Mouse (Mus musculus): ENCODE results near the gene Tbpl1. TPM values are rescaled to one million over a fixed set of nuclear protein-coding genes. Genes with fewer than 3 reads are reported as not detected.

Tbpl1 gene
- polyA plus RNA-seq, 1 experiment = 14.3 TPM

DNA sequence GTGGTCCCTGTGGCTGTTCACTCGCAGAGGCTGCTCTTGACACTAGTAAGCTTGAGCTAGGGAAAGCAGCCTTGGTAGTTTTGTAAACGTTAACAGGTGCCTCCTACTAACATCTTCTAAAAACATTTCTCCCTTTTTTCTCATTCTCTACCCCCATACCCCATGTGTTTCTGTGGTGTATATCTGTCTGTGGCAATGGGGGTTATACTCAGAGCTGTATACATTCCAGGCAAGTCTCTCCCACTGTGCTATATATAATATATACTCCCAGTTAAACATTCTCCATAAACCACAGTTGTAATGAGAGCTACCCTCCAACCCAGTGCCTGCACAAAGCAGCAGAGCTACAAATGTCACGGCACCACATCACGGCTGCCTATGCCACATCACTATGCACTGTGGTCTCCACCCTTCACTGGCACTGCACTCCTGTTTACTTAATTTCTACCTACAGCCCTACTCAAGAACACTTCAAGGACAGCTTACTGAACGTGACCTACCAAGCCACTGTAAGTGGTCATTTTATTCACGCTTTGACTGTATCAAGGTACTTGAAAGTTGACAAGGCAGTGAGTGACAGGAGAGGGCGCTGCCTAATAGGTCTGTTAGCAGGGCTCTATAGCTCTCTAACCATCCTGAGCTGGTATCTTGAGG is 23.4 kb downstream of the Tbpl1 start:
- 65% methylated on average over 7 of the region's 7 CpGs for WGBS
- H3K36me3 ChIP-seq (ENCODE audit: control insufficient read depth, insufficient read depth, low read length) = peaks cover 2% of the 10 kb centered on the region; the same call in 1 of the 2 replicates
- TF ChIP-seq POLR2A (IDR thresholded peaks at IDR 0.05; ENCODE audit: low read depth, low read length) (no peak), CTCF (conservative IDR thresholded peaks at IDR 0.05; ENCODE audit: insufficient read depth, insufficient read length, low read depth, low read length) (no peak)

DNA sequence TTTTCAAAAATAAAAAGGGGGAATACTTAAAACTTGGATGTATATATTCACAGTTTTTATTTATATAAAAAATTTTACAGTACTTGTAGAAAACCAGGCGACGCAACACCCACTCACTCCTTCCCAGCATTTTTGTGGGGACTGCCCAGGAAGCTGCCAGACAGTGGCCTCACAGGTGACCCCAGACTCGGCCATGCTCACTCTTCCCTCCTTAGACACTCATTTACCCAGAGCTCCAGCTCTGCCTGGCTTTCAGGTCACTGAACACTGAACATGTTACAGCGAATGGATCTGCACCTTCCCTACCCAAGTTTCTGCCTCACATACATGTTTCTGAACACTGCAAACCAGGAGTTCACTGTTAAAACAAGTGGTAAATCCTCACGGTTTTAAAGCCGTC is 27.9 kb downstream of the Tbpl1 start:
- TF ChIP-seq POLR2A (IDR thresholded peaks at IDR 0.05; ENCODE audit: low read depth, low read length) (no peak), CTCF (conservative IDR thresholded peaks at IDR 0.05; ENCODE audit: insufficient read depth, insufficient read length, low read depth, low read length) (no peak)
- Histone ChIP-seq H3K27me3 (replicated peaks; ENCODE audit: control insufficient read depth, insufficient read depth, low read length) (no peaks in the 10 kb centered on the region), H3K4me1 (ENCODE audit: control insufficient read depth, insufficient read depth, low read length) (peaks cover 25% of the 10 kb centered on the region), H3K27ac (ENCODE audit: insufficient read depth, low read depth, low read length) (no peak overlapping the region), H3K36me3 (ENCODE audit: control insufficient read depth, insufficient read depth, low read length) (no peaks in the 10 kb centered on the region; the same call in 1 of the 2 replicates), H3K4me3 (ENCODE audit: insufficient read depth, low read depth, low read length) (no peak overlapping the region)
- WGBS = 64% methylated on average over 6 of the region's 6 CpGs
- DNase-seq = peak; percentile 48

More for the DNA sequence above, 23.4 kb downstream of the Tbpl1 start:
- Histone ChIP-seq H3K27me3 (replicated peaks; ENCODE audit: control insufficient read depth, insufficient read depth, low read length) (no peaks in the 10 kb centered on the region), H3K4me3 (ENCODE audit: insufficient read depth, low read depth, low read length) (no peak overlapping the region), H3K4me1 (ENCODE audit: control insufficient read depth, insufficient read depth, low read length) (0 out of 2 replicates have a peak, but pooled peaks cover 4% of the 10 kb centered on the region), H3K27ac (ENCODE audit: insufficient read depth, low read depth, low read length) (peak overlapping the region; percentile 52; the same call in 1 of the 2 replicates)
- DNase-seq = peak; percentile 25

DNA sequence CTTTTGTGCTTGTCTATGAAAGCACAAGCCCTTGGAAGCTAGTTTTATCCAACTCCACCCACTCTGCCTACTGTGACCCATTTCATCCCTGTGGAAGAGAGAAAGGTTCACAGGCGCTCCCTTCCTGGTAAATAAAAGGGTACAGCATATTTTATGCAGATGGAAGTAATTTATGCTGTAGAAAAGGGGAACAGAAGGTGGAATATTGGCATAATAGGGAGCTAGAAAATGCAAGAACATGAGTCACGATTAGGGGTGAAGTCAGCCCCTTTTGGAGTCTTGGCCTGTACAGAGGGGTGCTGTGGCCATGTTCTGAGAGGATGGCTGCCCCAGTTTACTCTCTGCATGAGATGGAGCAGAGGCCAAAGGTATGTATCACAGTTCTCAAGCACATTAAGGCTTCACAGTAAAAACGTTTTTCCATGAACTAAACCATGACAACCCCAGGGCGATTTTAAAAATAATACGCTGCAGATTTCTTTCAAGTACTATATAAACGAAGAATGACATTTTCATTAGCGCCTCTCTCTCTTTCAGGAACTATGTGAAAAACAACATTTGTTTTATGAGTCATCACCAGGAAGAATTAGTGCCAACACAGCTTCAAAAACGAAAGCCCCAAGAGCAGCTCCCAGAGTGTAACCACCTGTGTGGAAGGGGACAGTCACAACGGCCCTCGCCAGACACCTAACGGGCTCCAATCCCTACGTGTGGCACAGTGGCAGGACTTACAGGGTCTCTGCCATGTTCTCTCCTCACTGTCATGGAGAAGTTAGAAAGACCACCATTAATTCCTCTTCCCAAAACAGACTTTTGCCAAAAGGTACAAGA is 30.0 kb downstream of the Tbpl1 start:
- peaks cover 25% of the 10 kb centered on the region for H3K4me1 ChIP-seq (ENCODE audit: control insufficient read depth, insufficient read depth, low read length)
- WGBS = 62% methylated on average over 12 of the region's 12 CpGs
- no peak for TF ChIP-seq CTCF (conservative IDR thresholded peaks at IDR 0.05; ENCODE audit: insufficient read depth, insufficient read length, low read depth, low read length)
- DNase-seq = no peak
- no peak overlapping the region for H3K4me3 ChIP-seq (ENCODE audit: insufficient read depth, low read depth, low read length)
- H3K36me3 ChIP-seq (ENCODE audit: control insufficient read depth, insufficient read depth, low read length) = no peaks in the 10 kb centered on the region; the same call in 1 of the 2 replicates
- no peaks in the 10 kb centered on the region for H3K27me3 ChIP-seq (replicated peaks; ENCODE audit: control insufficient read depth, insufficient read depth, low read length)
- H3K27ac ChIP-seq (ENCODE audit: insufficient read depth, low read depth, low read length) = no peak overlapping the region

DNA sequence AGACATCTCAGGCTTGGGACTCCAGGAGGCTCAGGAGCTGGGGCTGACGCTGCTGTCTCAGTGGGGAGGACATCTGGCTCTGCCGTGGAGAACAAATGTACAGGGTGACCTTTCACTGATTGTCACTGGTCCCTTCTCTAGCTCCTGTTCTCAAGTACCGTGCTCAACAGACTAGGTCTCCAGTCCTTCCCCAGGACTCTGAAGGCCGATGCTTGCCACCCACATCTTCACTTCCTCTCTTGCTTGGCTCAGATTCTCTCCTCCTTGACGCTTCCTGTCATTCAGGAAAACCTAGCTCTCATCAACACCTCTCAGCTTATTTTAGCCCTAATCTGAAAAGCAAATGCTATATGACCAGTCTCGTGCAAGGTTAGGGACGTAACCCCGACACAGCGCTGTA is 31.0 kb downstream of the Tbpl1 start:
- Histone ChIP-seq H3K4me3 (ENCODE audit: insufficient read depth, low read depth, low read length) (no peak overlapping the region), H3K36me3 (ENCODE audit: control insufficient read depth, insufficient read depth, low read length) (no peaks in the 10 kb centered on the region; the same call in 1 of the 2 replicates), H3K4me1 (ENCODE audit: control insufficient read depth, insufficient read depth, low read length) (peaks cover 23% of the 10 kb centered on the region), H3K27me3 (replicated peaks; ENCODE audit: control insufficient read depth, insufficient read depth, low read length) (no peaks in the 10 kb centered on the region), H3K27ac (ENCODE audit: insufficient read depth, low read depth, low read length) (no peak overlapping the region; the same call in 1 of the 2 replicates)
- TF ChIP-seq CTCF (conservative IDR thresholded peaks at IDR 0.05; ENCODE audit: insufficient read depth, insufficient read length, low read depth, low read length) (no peak), POLR2A (IDR thresholded peaks at IDR 0.05; ENCODE audit: low read depth, low read length) (no peak)
- 60% methylated on average over 9 of the region's 9 CpGs for WGBS
- no peak for DNase-seq

DNA sequence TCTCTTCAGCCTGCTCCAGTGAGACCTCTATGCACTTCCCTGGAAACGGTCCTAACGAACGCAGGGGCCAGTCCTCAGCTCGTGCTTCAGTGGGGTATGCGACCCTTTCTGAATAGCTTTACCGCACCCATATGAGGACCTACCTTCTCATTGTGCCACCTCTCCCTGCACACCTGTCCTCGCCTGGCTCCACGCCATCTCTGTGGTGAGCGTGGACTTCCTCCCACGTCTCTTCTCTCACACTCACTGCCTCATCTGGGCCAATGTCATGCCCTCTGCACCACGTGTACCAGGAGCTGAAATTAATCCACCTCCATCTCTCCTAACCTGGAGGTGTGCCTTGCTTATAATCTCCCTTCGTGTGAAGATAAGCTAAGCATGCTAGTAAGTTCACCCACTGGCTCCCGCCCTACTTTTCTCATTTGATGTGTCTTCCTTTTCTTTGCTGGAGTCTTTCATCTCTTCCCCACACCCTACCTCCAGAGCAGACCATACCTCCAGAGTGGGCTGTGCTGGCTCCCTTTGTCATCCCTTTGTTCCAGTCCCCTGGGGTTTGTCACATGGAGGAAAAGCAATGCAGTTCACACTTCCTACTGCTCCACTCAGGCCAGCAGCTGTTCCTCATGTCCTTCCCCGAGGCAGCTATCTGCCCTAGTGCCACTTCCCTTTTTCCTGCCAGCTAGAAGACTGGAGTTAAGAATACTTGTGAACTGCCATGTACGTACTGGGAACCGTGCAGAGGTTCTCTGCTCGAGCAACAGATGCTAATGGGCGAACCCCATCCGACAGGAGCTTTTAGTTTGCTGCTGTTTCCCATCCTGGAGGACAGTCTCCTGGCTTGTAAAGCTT is 32.0 kb downstream of the Tbpl1 start:
- H3K4me3 ChIP-seq (ENCODE audit: insufficient read depth, low read depth, low read length) = no peak overlapping the region
- H3K4me1 ChIP-seq (ENCODE audit: control insufficient read depth, insufficient read depth, low read length) = peaks cover 21% of the 10 kb centered on the region
- 72% methylated on average over 19 of the region's 19 CpGs for WGBS
- no peaks in the 10 kb centered on the region for H3K27me3 ChIP-seq (replicated peaks; ENCODE audit: control insufficient read depth, insufficient read depth, low read length)
- TF ChIP-seq POLR2A (IDR thresholded peaks at IDR 0.05; ENCODE audit: low read depth, low read length) (no peak), CTCF (conservative IDR thresholded peaks at IDR 0.05; ENCODE audit: insufficient read depth, insufficient read length, low read depth, low read length) (no peak)
- H3K27ac ChIP-seq (ENCODE audit: insufficient read depth, low read depth, low read length) = no peak overlapping the region
- H3K36me3 ChIP-seq (ENCODE audit: control insufficient read depth, insufficient read depth, low read length) = no peaks in the 10 kb centered on the region; the same call in 1 of the 2 replicates
- DNase-seq = no peak

DNA sequence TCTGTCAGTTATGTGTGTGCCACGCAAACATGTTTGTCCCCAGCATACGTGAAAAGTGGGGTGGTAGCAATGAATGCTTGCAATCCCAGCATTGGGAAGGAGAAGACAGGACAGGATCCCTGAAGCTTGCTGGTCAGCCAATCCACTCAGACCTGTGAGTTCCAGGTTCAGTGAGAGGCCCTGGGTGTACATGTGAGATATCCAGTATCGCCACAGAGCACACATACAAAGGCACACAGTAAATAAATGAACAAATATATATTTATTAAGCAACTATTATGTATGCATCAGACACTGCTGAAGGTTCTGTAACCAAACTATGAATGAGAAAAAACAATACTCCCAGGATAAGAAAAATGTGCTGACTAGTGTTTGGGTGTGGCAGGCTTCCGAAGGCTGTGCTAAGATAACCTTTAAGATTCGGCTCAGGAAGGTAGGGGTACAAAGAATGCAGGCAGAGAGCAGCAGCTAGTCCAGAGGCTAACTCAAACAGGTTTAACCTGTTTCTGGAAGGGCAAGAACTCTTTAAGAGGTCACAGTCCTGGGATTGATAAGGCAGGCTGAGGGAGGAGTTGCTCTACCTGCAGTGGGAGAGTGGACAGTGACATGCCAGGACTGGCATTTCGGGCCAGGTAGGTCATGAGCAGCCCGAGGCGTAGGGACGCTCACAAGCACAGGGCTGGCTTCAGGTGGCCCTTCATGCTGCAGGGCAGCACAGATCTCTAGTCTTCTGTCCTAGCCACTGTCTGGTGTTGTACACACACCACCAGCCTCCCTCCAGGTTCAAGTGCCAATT is 33.4 kb downstream of the Tbpl1 start:
- Histone ChIP-seq H3K36me3 (ENCODE audit: control insufficient read depth, insufficient read depth, low read length) (no peaks in the 10 kb centered on the region; the same call in 1 of the 2 replicates), H3K27me3 (replicated peaks; ENCODE audit: control insufficient read depth, insufficient read depth, low read length) (no peaks in the 10 kb centered on the region), H3K4me1 (ENCODE audit: control insufficient read depth, insufficient read depth, low read length) (peaks cover 21% of the 10 kb centered on the region), H3K4me3 (ENCODE audit: insufficient read depth, low read depth, low read length) (no peak overlapping the region), H3K27ac (ENCODE audit: insufficient read depth, low read depth, low read length) (no peak overlapping the region)
- DNase-seq = peak; percentile 38
- TF ChIP-seq CTCF (conservative IDR thresholded peaks at IDR 0.05; ENCODE audit: insufficient read depth, insufficient read length, low read depth, low read length) = no peak
- TF ChIP-seq POLR2A (IDR thresholded peaks at IDR 0.05; ENCODE audit: low read depth, low read length) = no peak
- 71% methylated on average over 9 of the region's 9 CpGs for WGBS
